Mouse (Mus musculus) small intestine, adult 2 months (tissue): ENCODE measurements around the gene Mymk.

Source experiments
- CTCF ChIP-seq: fragments of 200-500 bp; IDR thresholded peaks from 2 replicates; pipeline ENCODE4 v1.5.1; 2012; ENCODE audit warnings: low read depth, mild to moderate bottlenecking, control low read depth, inconsistent platforms, low read length, moderate library complexity, mixed read lengths; ENCODE audit not compliant: insufficient replicate concordance, insufficient read length; ENCODE audit errors: extremely low read depth
- POLR2A ChIP-seq: fragments of 200-500 bp; IDR thresholded peaks from 2 replicates; pipeline ENCODE4 v1.6.1; 2012; ENCODE audit warnings: low read depth, mild to moderate bottlenecking, control low read depth, inconsistent platforms, low read length, moderate library complexity

DNA sequence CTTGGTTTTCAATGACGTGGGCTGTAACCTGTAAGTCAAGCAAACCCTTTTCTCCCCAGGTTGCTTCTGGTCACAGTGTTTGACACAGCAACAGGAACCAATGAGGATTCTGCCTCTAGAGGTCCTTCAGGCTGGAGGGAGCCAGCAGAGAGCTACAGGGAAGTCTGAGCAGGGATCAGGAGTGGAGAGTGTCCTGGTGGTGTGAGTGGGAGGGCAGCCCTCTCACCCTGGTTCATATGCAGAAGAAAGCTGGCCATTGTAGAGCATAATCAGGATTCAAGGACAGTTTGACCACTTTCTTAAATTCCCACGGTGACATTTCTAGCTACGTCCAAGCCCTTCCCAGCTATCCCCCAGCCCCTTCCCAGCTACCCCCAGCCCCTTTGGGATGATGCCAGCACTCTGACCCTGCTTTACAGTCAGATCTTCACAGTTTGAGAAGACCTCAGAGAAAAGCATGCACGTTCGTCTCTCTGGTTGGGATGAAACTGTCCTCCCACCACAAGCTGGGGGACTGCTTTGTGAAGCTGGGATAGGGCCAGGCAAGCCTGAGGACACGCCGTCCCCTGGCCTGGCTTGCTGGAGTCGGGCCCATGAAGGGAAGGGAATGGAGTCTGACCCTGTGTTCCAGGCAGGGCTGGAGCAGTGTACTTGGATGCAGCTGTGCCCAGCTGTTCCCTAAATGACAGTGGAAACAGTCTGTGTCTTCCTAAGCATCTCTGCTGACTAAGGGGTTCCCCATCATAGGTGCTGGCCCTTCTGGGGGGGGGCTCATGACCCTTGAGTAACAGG is 25.8 kb downstream of the Mymk start:
- TF ChIP-seq CTCF (no peak), POLR2A (no peak)
